Mouse (Mus musculus) heart, adult 2 months (tissue): ENCODE results near the gene Selenoo.

ENCODE experiments used
- CTCF ChIP-seq: fragments of 200-600 bp; IDR thresholded peaks from 2 replicates; pipeline ENCODE4 v1.8.1; 2022; ENCODE audit warnings: antibody characterized with exemption, mild to moderate bottlenecking, moderate library complexity
- EP300 ChIP-seq: fragments of 200-500 bp; IDR thresholded peaks from 2 replicates; pipeline ENCODE4 v1.6.1; 2011; ENCODE audit warnings: low read depth, low read length, control low read depth; ENCODE audit not compliant: insufficient read depth
- POLR2A ChIP-seq: fragments of 200-500 bp; IDR thresholded peaks from 2 replicates; pipeline ENCODE4 v1.6.1; 2011; ENCODE audit warnings: mild to moderate bottlenecking, low read depth, low read length, control low read depth; ENCODE audit not compliant: insufficient read depth

DNA sequence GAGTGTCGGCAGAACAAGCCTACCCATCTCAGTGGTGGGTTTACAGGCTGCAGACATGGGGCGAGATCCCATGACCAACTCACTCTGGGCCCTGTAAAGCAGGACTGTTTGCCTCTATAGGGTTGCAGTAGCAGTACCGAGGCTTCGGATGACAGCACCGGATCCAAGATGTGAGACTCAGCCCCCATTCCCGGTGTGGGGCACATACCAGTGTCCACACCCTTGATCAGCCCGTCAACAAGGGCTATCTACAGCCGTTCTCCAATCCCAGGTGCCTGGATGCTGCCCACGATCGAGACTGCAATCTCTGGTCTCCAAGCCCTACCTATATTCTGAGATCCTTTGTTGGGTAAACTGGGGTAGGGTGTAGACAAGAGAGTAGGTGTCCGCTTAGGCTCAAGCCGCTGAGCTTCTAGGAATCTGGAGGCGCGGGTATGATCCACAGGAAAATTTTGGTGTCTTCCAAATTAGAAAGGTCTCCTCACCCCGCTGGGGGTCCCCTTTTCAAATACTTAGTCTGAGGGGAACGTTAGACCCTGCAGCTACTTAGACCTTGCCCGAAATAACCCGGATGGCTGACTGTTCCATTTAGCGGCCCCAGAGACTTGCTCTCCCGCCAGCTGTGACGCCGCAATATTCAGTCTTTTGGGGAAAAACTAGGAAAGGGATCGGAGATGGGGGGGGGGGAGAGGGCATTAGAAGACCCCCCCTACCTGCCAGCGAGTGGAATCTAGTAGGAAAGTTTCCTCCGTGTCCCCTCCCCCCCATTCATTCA, 59.8 kb downstream of the Selenoo start:
- TF ChIP-seq CTCF (no peak), POLR2A (no peak), EP300 (no peak)
